Mouse (Mus musculus) liver (tissue): ENCODE measurements around the gene Sgsm3.

ENCODE experiments used
- DNase-seq: peaks from one replicate; pipeline ENCODE4 v3.0.0-alpha.2; 2020; ENCODE audit warnings: mixed read lengths

The Sgsm3 gene

GRCm38 (mm10) chr15:80981176-80981575 lies 3.6 kb downstream of the Sgsm3 start:
- DNase-seq, result peak; percentile 32

GRCm38 (mm10) chr15:80983264-80983663 lies 5.7 kb downstream of the Sgsm3 start:
- DNase-seq, result no peak

- no peak for DNase-seq
Observed at GRCm38 (mm10) chr15:80988331-80988730, 10.8 kb downstream of the Sgsm3 start.

- no peak for DNase-seq
Observed at GRCm38 (mm10) chr15:80989712-80990111, 12.1 kb downstream of the Sgsm3 start.

- no peak for DNase-seq
Observed at GRCm38 (mm10) chr15:80994959-80995358, 17.4 kb downstream of the Sgsm3 start.

GRCm38 (mm10) chr15:80996090-80996835 lies 18.7 kb downstream of the Sgsm3 start:
- no peak for DNase-seq

GRCm38 (mm10) chr15:80997077-80997476 lies 19.5 kb downstream of the Sgsm3 start:
- no peak for DNase-seq

GRCm38 (mm10) chr15:81000419-81001138 lies 23.0 kb downstream of the Sgsm3 start:
- no peak for DNase-seq

GRCm38 (mm10) chr15:81006127-81006735 lies 28.7 kb downstream of the Sgsm3 start:
- DNase-seq, result no peak

GRCm38 (mm10) chr15:81007339-81007738 lies 29.8 kb downstream of the Sgsm3 start:
- no peak for DNase-seq

GRCm38 (mm10) chr15:81007905-81008304 lies 30.3 kb downstream of the Sgsm3 start:
- DNase-seq, result no peak

GRCm38 (mm10) chr15:81008689-81009123 lies 31.1 kb downstream of the Sgsm3 start:
- DNase-seq, result peak; percentile 31

- DNase-seq, result no peak
Observed at GRCm38 (mm10) chr15:81010114-81010513, 32.5 kb downstream of the Sgsm3 start.

GRCm38 (mm10) chr15:81011523-81011922 lies 34.0 kb downstream of the Sgsm3 start:
- no peak for DNase-seq

- no peak for DNase-seq
Observed at GRCm38 (mm10) chr15:81012359-81012758, 34.8 kb downstream of the Sgsm3 start.

- no peak for DNase-seq
Observed at GRCm38 (mm10) chr15:81013186-81013585, 35.6 kb downstream of the Sgsm3 start.

GRCm38 (mm10) chr15:81015068-81015744 lies 37.6 kb downstream of the Sgsm3 start:
- DNase-seq, result no peak

- no peak for DNase-seq
Observed at GRCm38 (mm10) chr15:81016488-81016887, 38.9 kb downstream of the Sgsm3 start.

GRCm38 (mm10) chr15:81017308-81017707 lies 39.7 kb downstream of the Sgsm3 start:
- no peak for DNase-seq

- peak; percentile 36 for DNase-seq
Observed at GRCm38 (mm10) chr15:81021377-81021776, 43.8 kb downstream of the Sgsm3 start.

GRCm38 (mm10) chr15:81022437-81022836 lies 44.9 kb downstream of the Sgsm3 start:
- no peak for DNase-seq

- no peak for DNase-seq
Observed at GRCm38 (mm10) chr15:81023842-81024241, 46.3 kb downstream of the Sgsm3 start.

GRCm38 (mm10) chr15:81026901-81027300 lies 49.3 kb downstream of the Sgsm3 start:
- no peak for DNase-seq
